Mouse (Mus musculus): Measurements from ENCODE around the gene Mylpf. TPM values are rescaled to one million over a fixed set of nuclear protein-coding genes. Genes with fewer than 3 reads are reported as not detected.

Mylpf gene
- total RNA-seq, 2 experiments from 2014 or later: 1.3 to 3.3 TPM

DNA sequence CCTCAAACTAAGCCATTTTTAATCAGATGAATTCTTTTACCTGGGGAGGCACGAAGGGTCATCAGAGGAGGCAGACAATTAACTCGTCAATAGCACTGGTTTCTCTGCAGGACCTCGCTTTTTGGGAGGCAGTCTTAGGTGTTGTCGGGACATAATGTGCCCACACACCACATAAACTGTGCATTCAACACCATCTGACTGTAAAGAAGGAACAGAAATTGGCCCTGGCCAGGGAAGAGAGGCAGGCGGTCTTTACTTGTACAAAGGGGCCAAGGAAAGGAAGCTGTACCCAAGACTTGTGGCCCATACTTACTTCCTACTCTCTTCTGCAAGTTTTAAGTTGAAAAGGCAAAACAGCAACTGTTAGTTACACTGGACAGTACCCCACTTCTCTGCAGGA lies 47.8 kb downstream of the Mylpf start:
- no peak for DNase-seq (ENCODE audit: low spot score in 2 of 2)

DNA sequence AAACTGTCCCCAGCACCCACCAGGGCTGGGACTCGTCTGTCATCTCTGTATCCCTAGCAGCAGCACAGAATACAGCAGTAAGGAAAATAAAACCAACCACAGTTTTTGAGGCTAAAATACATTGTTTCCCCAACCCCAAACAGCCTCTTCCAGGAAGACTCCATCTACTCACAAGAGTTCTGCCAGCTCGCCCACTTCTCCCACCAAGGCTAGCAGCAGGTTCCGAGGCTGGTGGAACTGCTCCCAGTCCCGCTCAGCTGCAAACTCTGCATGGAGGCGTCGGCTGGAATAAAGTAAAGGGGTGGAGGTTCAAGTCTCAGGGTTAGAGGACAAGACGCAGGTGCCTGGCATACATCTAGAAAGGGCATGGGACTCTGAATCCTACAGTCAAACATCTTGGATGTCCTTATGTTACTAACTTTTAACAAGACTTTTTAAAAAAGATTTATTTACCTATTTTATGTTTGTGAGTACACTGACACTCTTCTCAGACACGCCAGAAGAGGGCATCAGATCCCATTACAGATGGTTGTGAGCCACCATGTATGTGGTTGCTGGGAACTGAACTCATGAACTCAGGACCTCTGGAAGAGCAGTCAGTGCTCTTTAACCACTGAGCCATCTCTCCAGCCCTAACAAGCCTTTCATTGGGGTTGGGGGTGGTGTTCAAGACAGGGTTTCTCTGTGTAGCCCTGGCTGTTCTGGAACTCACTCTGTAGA lies 50.7 kb downstream of the Mylpf start:
- no peak for DNase-seq (ENCODE audit: low spot score in 2 of 2)

DNA sequence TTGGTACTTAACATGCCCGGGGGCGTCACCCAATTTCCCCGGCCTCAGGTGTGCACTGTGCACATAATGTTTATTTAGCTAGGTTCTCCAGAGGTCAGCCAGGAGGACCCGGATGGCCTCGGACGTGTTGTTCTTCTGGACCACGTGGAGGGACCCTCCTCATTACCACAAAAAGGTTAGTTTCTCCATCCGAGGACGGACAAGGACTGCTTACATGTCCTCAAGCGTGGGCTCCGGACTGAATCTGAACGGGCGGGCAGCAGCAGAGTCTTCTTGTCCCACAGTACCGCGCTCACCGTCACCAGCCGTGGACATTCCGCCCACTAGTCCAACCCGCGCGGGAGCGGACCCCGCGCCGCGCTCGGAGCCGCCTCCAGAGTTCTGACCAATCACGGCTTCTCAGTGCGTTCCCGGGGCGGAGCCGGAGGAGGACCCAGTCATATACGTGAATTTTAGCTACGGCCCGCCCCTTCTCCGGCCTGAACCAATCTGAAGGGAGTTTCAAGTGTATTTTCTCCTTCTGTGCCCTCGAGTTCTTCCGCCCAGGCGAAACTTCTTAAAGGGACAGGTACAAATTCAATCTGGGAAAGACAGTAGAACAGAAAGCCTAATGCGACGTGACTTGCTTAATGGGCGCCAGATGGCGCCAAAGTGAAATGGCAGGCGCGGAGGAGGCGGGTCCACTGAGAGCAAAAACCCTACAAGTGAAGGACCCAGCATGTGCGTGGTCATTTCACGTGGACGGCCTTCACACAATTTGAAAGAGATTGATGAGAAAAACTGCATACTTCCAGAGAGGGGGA lies 51.8 kb downstream of the Mylpf start, which contains the start of gene Dctpp1:
Gene Dctpp1, minus strand, starts transcription at position 401 of the 803 bp plus-strand sequence.
- DNase-seq (ENCODE audit: low spot score in 2 of 2): peak; percentile 94 to 96

DNA sequence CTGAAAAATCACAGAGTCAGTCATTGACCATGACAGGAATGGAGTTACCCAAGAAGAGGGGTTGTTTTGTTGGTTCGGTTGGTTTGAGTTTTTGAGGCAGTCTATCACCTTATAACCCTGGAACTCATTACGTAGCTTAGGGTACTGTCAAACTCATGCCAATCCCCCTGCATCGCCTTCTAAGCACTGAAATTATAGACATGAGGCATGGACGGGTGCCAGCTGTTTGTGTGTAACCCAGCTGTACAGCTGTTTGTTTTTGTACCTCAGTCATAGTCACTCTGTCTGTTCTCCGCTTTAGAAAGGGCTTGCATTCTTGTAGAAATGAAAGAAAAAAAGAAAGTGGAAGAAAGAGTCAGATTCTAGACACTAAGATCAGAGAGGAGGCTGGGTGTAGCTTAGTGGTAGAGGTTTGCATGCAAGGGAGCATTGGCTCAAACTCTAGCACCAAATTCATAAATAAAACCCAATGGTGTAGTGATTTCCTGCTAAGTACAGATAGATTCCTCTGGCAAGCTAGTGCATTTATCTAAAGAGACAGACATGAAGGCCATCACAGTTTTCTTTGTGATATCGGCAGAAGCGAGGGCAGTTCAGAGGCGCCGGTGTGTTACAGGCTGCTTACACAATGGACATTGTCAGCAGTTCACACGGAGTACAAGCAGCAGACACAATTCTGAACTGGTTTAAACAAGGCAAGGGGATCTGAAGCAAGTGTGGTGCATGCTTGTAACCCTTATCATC lies 53.7 kb downstream of the Mylpf start:
- no peak for DNase-seq (ENCODE audit: low spot score in 2 of 2)

DNA sequence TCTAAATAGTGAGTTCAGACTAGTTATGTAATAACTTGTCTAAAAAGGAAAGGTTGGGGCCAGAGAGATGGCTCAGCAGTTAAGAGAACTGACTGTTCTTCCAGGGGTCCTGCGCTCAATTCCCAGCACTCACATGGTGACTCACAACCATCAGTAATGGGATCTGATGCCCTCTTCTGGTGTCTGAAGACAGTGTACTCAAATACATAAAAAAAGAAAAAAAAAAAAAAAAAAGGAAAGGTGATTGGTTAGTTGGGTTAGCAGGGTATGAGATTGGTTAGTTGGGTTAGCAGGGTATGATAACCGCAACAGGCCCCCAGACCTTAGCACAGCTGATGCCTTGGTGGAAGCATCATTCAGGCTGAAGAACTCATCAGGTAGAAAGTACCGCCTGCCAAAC lies 54.8 kb downstream of the Mylpf start:
- DNase-seq (ENCODE audit: low spot score in 2 of 2): no peak

Other genes starting within 250 kb of the Mylpf start
- 100 to 1,000 TPM; 129 to 149 TPM for gene Cdipt, start 233.0 kb upstream of the Mylpf start, total RNA-seq (2021)
- gene Cdiptos, start 232.8 kb upstream of the Mylpf start, total RNA-seq (2021): under 1 TPM in 1 of 2 experiments, not detected in 1; 0.31 TPM
- 1 to 10 TPM; 5.6 to 6.2 TPM for gene Mvp, start 194.3 kb upstream of the Mylpf start, total RNA-seq (2021)
- under 1 TPM in 1 of 2 experiments, not detected in 1; 0.62 TPM for gene Pagr1b, start 192.4 kb upstream of the Mylpf start, total RNA-seq (2021)
- gene Pagr1a, start 191.5 kb upstream of the Mylpf start, total RNA-seq (2021): 10 to 100 TPM; 24.9 to 34.2 TPM
- gene Gm42742, start 187.8 kb upstream of the Mylpf start, total RNA-seq (2021): 10 to 100 TPM; 33.4 to 34.8 TPM
- 100 to 1,000 TPM; 146 to 184 TPM for gene Prrt2, start 187.7 kb upstream of the Mylpf start, total RNA-seq (2021)
- 100 to 1,000 TPM; 283 to 292 TPM for gene Maz, start 181.9 kb upstream of the Mylpf start, total RNA-seq (2021)
- gene Kif22, start 166.4 kb upstream of the Mylpf start, total RNA-seq (2021): 10 to 100 TPM; 12.6 to 16.5 TPM
- gene Zg16, start 121.6 kb upstream of the Mylpf start, total RNA-seq (2021): not detected
- gene AI467606, start 117.5 kb upstream of the Mylpf start, total RNA-seq (2021): 1 to 10 TPM; 1.3 to 1.4 TPM
- gene Qprt, start 86.7 kb upstream of the Mylpf start, total RNA-seq (2021): under 1 TPM; 0.20 to 0.57 TPM
- gene Spn, start 71.1 kb upstream of the Mylpf start, total RNA-seq (2021): under 1 TPM; 0.33 to 0.55 TPM
- 10 to 100 TPM; 70.5 to 75.5 TPM for gene Cd2bp2, start 12.8 kb upstream of the Mylpf start, total RNA-seq (2021)
- 10 to 100 TPM; 84.6 to 95.4 TPM for gene Tbc1d10b, start 422 bp upstream of the Mylpf start, total RNA-seq (2021)
- 10 to 100 TPM; 19.3 to 19.6 TPM for gene Zfp553, start 24.2 kb downstream of the Mylpf start, total RNA-seq (2021)
- 1 to 10 TPM; 5.5 to 5.9 TPM for gene Sept1, start 24.2 kb downstream of the Mylpf start, total RNA-seq (2021)
- 10 to 100 TPM; 56.7 to 67.0 TPM for gene Zfp771, start 35.4 kb downstream of the Mylpf start, total RNA-seq (2021)
- 10 to 100 TPM; 36.0 to 37.1 TPM for gene Dctpp1, start 51.8 kb downstream of the Mylpf start, total RNA-seq (2021)
- gene Sephs2, start 65.2 kb downstream of the Mylpf start, total RNA-seq (2021): 10 to 100 TPM; 45.7 to 49.4 TPM
- under 1 TPM; 0.51 to 0.89 TPM for gene Itgal, start 87.4 kb downstream of the Mylpf start, total RNA-seq (2021)
- gene Zfp768, start 136.7 kb downstream of the Mylpf start, total RNA-seq (2021): 10 to 100 TPM; 11.9 to 13.5 TPM
- gene Zfp747, start 167.2 kb downstream of the Mylpf start, total RNA-seq (2021): 1 to 10 TPM; 7.3 to 7.5 TPM
- 1 to 10 TPM; 3.3 TPM for gene 9130019O22Rik, start 178.3 kb downstream of the Mylpf start, total RNA-seq (2021)
- gene E430018J23Rik, start 184.7 kb downstream of the Mylpf start, total RNA-seq (2021): 1 to 10 TPM; 5.4 to 6.4 TPM
- 1 to 10 TPM; 4.1 to 4.4 TPM for gene Zfp764, start 197.9 kb downstream of the Mylpf start, total RNA-seq (2021)
- 10 to 100 TPM; 10.0 to 11.7 TPM for gene Zfp688, start 213.2 kb downstream of the Mylpf start, total RNA-seq (2021)
- gene Zfp689, start 240.3 kb downstream of the Mylpf start, total RNA-seq (2021): 1 to 10 TPM; 7.5 to 7.7 TPM